Mouse (Mus musculus): ENCODE results near the gene Osbpl10.

DNA sequence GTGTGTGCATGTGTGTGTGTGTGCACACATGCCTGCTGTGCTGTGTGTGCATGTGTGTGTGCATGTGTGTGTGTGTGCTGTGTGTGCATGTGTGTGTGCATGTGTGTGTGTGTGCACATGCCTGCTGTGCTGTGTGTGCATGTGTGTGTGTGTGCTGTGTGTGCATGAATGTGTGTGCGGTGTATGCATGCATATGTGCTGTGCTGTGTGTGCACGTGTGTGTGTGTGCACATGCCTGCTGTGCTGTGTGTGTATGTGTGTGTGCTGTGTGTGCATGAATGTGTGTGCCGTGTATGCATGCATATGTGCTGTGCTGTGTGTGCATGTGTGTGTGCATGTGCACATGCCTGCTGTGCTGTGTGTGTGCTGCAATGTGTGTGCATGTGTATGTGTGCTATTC lies 9.7 kb downstream of the Osbpl10 start:
- no peak for TF ChIP-seq CTCF (IDR thresholded peaks at IDR 0.05; ENCODE audit: low read depth)
- no peak for TF ChIP-seq EP300 (IDR thresholded peaks at IDR 0.05; ENCODE audit: low read depth)

All from heart, postnatal 0 days (tissue).